Mouse (Mus musculus): ENCODE data around the gene Nudt9. TPM values are rescaled to one million over a fixed set of nuclear protein-coding genes. Genes with fewer than 3 reads are reported as not detected.
"Not testable (repeated sequence)": the region's sequence is repeated elsewhere in the genome, so short reads cannot be mapped to it uniquely, and the experiment has no call there.

Nudt9 gene
- polyA plus RNA-seq, 1 experiment from 2014 or later: 62.7 TPM

DNA sequence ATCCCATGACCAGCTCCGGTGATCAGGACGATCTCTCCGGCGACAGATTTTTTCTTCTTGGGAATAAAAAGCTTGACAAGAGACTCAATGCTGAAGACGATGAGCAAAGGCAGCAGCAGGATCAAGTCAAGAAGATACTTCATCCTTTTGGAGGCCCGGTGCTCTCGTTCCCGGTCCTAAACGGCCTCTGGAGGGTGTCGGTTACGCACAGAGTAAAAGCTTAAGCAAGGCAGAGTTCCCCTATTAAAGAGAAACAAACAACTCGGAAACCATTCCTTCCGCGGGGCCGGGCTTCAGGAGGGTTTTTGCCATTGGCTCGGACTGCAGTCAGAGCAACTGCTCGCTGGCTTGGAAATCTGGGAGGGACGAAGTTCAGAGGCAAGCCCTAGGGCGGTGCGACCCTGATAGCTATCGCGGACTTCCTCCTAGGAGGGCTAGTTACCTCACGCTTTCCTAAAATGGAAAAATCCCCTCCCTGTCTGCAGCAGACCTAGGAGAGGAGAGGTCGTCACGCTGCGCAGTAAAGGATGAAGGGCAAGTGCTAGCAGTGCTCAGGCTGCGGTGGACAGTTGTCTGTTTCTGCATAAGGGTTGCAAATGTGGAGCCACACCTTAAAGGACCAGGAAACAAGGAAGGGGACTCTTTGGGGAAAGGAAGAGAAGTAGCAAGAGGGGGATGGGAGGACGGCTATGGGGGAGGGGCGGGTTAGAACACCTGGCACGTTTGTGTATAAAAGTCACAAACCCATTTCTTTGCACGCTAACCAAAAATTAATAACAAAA is 24.3 kb upstream of the Nudt9 start, which contains the start of gene Hsd17b11:
Gene Hsd17b11 (minus strand): TSS at position 323 of the 782 bp plus-strand sequence.
- peak within 1 kb of the TSS; percentile 78 for H3K27ac ChIP-seq (replicated peaks)
- peaks cover 8% of the 10 kb centered on the region; the same call in 1 of the 2 replicates for H3K27me3 ChIP-seq
- peak within 1 kb of the TSS; percentile 37 for H3K9ac ChIP-seq
- H3K4me2 ChIP-seq (replicated peaks): peak within 1 kb of the TSS; percentile 65
- peaks cover 3% of the 10 kb centered on the region; the same call in 1 of the 2 replicates for H3K36me3 ChIP-seq
- ATAC-seq (ENCODE audit: insufficient number of reproducible peaks, low FRiP score, low TSS enrichment, low read depth): peak; percentile 86
- under 1% methylated on average over 31 of the region's 31 CpGs for WGBS
- peak within 1 kb of the TSS; percentile 47 for H3K4me3 ChIP-seq (replicated peaks)
- H3K9me3 ChIP-seq (replicated peaks): no peaks in the 10 kb centered on the region
- peaks cover 20% of the 10 kb centered on the region; the same call in 1 of the 2 replicates for H3K4me1 ChIP-seq

GRCm38 (mm10) chr5:104022558-104022957 is 23.5 kb upstream of the Nudt9 start:
- no peak overlapping the region for H3K9ac ChIP-seq
- no peaks in the 10 kb centered on the region for H3K9me3 ChIP-seq (replicated peaks)
- H3K27me3 ChIP-seq: peaks cover 8% of the 10 kb centered on the region; the same call in 1 of the 2 replicates
- H3K4me3 ChIP-seq (replicated peaks): peak overlapping the region; percentile 47
- 0 out of 2 replicates have a peak overlapping the region, but pooled peaks have one; percentile 78 for H3K27ac ChIP-seq (replicated peaks)
- no peak for ATAC-seq (ENCODE audit: insufficient number of reproducible peaks, low FRiP score, low TSS enrichment, low read depth)
- peaks cover 3% of the 10 kb centered on the region; the same call in 1 of the 2 replicates for H3K36me3 ChIP-seq
- WGBS: 33% methylated on average over 5 of the region's 5 CpGs
- peak overlapping the region; percentile 65 for H3K4me2 ChIP-seq (replicated peaks)
- peaks cover 20% of the 10 kb centered on the region; the same call in 1 of the 2 replicates for H3K4me1 ChIP-seq

DNA sequence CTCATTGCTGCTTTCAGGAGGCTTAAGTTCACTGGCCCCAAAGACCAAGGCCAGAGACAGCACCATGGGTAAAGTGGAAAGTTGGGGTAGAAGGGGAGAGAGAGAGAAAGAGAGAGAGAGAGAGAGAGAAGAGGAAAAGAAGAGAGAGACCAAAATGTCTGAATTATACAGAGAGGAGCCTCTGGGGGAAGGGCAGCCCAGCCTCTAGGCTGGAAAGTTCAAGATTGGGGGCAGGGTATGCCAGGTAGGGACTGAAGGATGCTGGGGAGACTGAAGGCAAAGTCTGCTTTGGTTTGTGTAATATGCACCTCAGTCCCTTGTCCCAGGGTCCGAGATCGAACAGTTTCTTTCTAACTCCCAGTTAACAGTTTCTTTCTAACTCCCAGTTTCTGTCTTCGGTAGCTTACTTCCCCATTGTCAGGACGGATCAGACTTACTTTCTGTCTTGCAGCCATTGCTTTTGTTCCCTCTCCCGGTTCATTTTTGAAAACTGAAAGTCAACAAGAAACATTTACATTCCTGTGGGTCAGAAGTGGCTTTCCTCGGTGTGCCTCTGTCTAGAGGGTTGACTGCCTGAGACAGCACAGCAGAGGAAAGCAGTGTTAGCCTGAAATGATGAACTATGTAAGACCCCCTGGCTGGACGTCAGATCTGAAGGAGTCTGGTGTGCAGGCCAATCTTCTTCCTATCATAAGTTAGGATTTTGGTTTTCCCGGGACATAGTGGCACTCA is 22.7 kb upstream of the Nudt9 start:
- peaks cover 8% of the 10 kb centered on the region; the same call in 1 of the 2 replicates for H3K27me3 ChIP-seq
- no peaks in the 10 kb centered on the region for H3K9me3 ChIP-seq (replicated peaks)
- H3K27ac ChIP-seq (replicated peaks): no peak overlapping the region

GRCm38 (mm10) chr5:104024193-104024592 is 21.9 kb upstream of the Nudt9 start:
- WGBS: 71% methylated on average over 5 of the region's 5 CpGs
- ATAC-seq (ENCODE audit: insufficient number of reproducible peaks, low FRiP score, low TSS enrichment, low read depth): not testable (repeated sequence)

More for the DNA sequence above, 22.7 kb upstream of the Nudt9 start:
- peaks cover 20% of the 10 kb centered on the region; the same call in 1 of the 2 replicates for H3K4me1 ChIP-seq
- no peak overlapping the region for H3K4me2 ChIP-seq (replicated peaks)
- no peak overlapping the region for H3K9ac ChIP-seq
- H3K36me3 ChIP-seq: no peaks in the 10 kb centered on the region
- WGBS: 70% methylated on average over 8 of the region's 8 CpGs
- ATAC-seq (ENCODE audit: insufficient number of reproducible peaks, low FRiP score, low TSS enrichment, low read depth): no peak
- H3K4me3 ChIP-seq (replicated peaks): no peak overlapping the region

DNA sequence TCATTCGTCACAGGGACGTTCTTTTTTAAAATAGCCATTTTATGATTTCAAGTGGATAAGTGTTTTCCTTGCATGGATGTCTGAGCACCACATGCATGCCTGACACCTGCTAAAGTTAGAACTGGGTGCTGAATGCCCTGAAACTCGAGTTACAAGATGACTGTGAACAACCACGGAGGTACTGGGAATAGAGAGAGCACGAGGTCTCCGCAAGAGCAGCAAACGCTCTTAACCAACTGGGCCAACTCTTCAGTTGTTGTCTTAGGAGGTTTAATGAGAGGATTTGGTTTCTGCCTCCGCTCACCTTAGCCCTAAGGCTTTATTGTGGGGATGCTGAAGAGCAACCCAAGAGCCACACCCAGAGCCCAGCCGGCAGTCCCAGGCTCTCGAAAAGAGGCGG is 21.3 kb upstream of the Nudt9 start:
- Histone ChIP-seq H3K9me3 (replicated peaks) (no peaks in the 10 kb centered on the region), H3K36me3 (no peaks in the 10 kb centered on the region), H3K9ac (no peak overlapping the region), H3K4me3 (replicated peaks) (no peak overlapping the region), H3K27me3 (peaks cover 8% of the 10 kb centered on the region; the same call in 1 of the 2 replicates), H3K4me2 (replicated peaks) (no peak overlapping the region), H3K27ac (replicated peaks) (no peak overlapping the region), H3K4me1 (peaks cover 18% of the 10 kb centered on the region; the same call in 1 of the 2 replicates)
- 54% methylated on average over 11 of the region's 11 CpGs for WGBS
- no peak for ATAC-seq (ENCODE audit: insufficient number of reproducible peaks, low FRiP score, low TSS enrichment, low read depth)

More at GRCm38 (mm10) chr5:104024193-104024592, 21.9 kb upstream of the Nudt9 start:
- H3K27me3 ChIP-seq; H3K27ac ChIP-seq (replicated peaks); H3K4me2 ChIP-seq (replicated peaks); H3K36me3 ChIP-seq; H3K4me3 ChIP-seq (replicated peaks); H3K9ac ChIP-seq; H3K9me3 ChIP-seq (replicated peaks): not testable (repeated sequence)
- peaks cover 20% of the 10 kb centered on the region; the same call in 1 of the 2 replicates for H3K4me1 ChIP-seq

DNA sequence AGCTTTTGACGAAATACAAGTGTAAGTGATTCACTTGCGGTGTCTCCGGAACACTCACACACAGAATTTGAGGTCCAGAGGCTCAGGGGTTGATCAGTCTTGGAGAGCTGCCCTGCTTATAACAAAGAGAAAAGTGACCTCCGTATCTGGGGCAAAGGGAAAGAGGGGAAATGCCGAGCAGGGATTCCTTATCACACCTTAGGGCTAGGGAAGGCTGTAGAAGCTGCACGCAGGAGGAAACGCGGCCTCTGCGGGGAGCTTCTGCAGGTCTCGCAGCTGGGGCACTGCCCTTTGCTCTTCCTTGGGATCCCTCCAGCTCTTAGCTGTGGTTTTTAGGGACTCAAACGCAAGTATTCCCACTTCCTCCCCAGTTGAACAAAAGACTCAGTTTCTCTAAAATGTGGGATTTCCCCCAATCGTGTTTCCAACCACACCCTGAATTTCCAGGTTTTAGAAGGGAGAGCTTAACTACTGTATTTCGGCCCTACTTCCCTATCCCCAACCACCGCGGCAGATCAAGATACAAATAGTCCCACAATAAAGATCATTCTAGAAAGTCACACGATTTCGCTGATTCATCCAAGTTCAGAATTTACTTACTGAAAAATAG is 20.8 kb upstream of the Nudt9 start:
- no peak overlapping the region for H3K4me2 ChIP-seq (replicated peaks)
- no peak overlapping the region for H3K27ac ChIP-seq (replicated peaks)
- ATAC-seq (ENCODE audit: insufficient number of reproducible peaks, low FRiP score, low TSS enrichment, low read depth): no peak
- H3K4me3 ChIP-seq (replicated peaks): no peak overlapping the region
- no peak overlapping the region for H3K9ac ChIP-seq
- H3K4me1 ChIP-seq: peaks cover 16% of the 10 kb centered on the region; the same call in 1 of the 2 replicates
- WGBS: 46% methylated on average over 17 of the region's 17 CpGs
- H3K27me3 ChIP-seq: peaks cover 8% of the 10 kb centered on the region; the same call in 1 of the 2 replicates
- no peaks in the 10 kb centered on the region for H3K9me3 ChIP-seq (replicated peaks)
- no peaks in the 10 kb centered on the region for H3K36me3 ChIP-seq

GRCm38 (mm10) chr5:104032434-104033097 is 13.5 kb upstream of the Nudt9 start:
- Histone ChIP-seq H3K4me2 (replicated peaks) (no peak overlapping the region), H3K4me1 (no peaks in the 10 kb centered on the region), H3K4me3 (replicated peaks) (no peak overlapping the region), H3K9me3 (replicated peaks) (no peaks in the 10 kb centered on the region), H3K9ac (no peak overlapping the region), H3K36me3 (no peaks in the 10 kb centered on the region), H3K27ac (replicated peaks) (no peak overlapping the region), H3K27me3 (no peaks in the 10 kb centered on the region)
- 83% methylated on average over 2 of the region's 2 CpGs for WGBS
- ATAC-seq (ENCODE audit: insufficient number of reproducible peaks, low FRiP score, low TSS enrichment, low read depth): no peak

DNA sequence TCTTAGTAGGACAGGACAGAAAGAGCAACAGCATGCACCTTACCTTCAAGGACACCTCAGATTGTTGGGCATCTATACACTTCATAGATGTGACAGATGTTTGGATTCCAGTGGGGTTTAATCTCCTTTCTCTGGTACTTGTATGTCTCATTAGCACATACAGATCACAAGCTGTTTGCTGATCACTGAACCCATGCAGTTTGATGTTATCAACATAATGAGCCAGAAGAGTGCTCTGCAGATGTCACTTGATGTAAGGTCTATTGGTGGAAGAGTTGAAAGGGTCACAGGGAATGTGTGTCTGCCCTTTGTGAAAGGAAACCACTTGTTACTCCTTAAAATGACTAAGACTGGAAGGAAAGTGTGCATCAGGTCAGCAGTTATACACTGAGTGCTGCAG is 11.0 kb upstream of the Nudt9 start:
- Histone ChIP-seq H3K27ac (replicated peaks) (no peak overlapping the region), H3K9ac (no peak overlapping the region), H3K4me3 (replicated peaks) (no peak overlapping the region), H3K27me3 (no peaks in the 10 kb centered on the region), H3K36me3 (no peaks in the 10 kb centered on the region), H3K4me2 (replicated peaks) (no peak overlapping the region), H3K9me3 (replicated peaks) (no peaks in the 10 kb centered on the region), H3K4me1 (no peaks in the 10 kb centered on the region)
- no peak for ATAC-seq (ENCODE audit: insufficient number of reproducible peaks, low FRiP score, low TSS enrichment, low read depth)

- no peaks in the 10 kb centered on the region for H3K36me3 ChIP-seq
- no peaks in the 10 kb centered on the region for H3K9me3 ChIP-seq (replicated peaks)
- ATAC-seq (ENCODE audit: insufficient number of reproducible peaks, low FRiP score, low TSS enrichment, low read depth): no peak
- H3K27ac ChIP-seq (replicated peaks): no peak overlapping the region
- no peak overlapping the region for H3K9ac ChIP-seq
- 67% methylated on average over 1 of the region's 1 CpGs for WGBS
- H3K27me3 ChIP-seq: no peaks in the 10 kb centered on the region
- H3K4me1 ChIP-seq: no peaks in the 10 kb centered on the region
- no peak overlapping the region for H3K4me3 ChIP-seq (replicated peaks)
- H3K4me2 ChIP-seq (replicated peaks): no peak overlapping the region
Measured at GRCm38 (mm10) chr5:104035824-104036223, 10.3 kb upstream of the Nudt9 start.

GRCm38 (mm10) chr5:104036686-104037085 is 9.4 kb upstream of the Nudt9 start:
- Histone ChIP-seq H3K4me1 (no peaks in the 10 kb centered on the region), H3K4me3 (replicated peaks) (no peak overlapping the region), H3K27ac (replicated peaks) (no peak overlapping the region), H3K9ac (no peak overlapping the region), H3K4me2 (replicated peaks) (no peak overlapping the region), H3K9me3 (replicated peaks) (no peaks in the 10 kb centered on the region), H3K36me3 (no peaks in the 10 kb centered on the region), H3K27me3 (no peaks in the 10 kb centered on the region)
- WGBS: 91% methylated on average over 1 of the region's 1 CpGs
- ATAC-seq (ENCODE audit: insufficient number of reproducible peaks, low FRiP score, low TSS enrichment, low read depth): no peak
